Mouse (Mus musculus): ENCODE results near the gene Cmtm7. TPM values are rescaled to one million over a fixed set of nuclear protein-coding genes. Genes with fewer than 3 reads are reported as not detected.
A peak's percentile ranks its signal among the peaks of the same experiment; 100 is the strongest.

Cmtm7 gene
- polyA plus RNA-seq, 1 experiment from 2014 or later: 5.4 TPM

DNA sequence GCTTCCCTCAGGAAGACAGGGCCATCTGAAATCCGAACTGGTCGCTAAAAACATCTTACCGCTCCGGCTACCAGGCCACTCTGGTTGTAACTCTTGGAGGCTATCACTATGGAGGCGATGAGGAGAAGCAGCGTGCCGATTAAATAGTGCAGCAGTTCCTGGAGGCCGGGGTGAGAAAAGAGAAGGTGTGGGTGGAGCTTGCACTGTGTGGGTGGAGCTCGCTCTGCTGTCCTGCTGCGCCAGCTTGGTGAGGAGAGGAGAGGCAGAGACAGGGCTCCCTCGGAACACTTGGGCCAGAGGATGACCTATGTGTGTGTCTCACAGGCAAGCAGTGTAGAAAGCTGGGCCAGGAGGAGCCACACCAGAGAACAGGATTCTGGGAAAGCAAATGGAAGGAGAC lies 19.8 kb downstream of the Cmtm7 start:
- H3K4me2 ChIP-seq (ENCODE audit: low read depth, low read length): no peak overlapping the region
- no peak overlapping the region for H3K9ac ChIP-seq (replicated peaks; ENCODE audit: low read depth, low read length)
- no peaks in the 10 kb centered on the region for H3K27me3 ChIP-seq (ENCODE audit: control insufficient read depth, insufficient read depth, low read length)
- no peak overlapping the region for H3K4me3 ChIP-seq (ENCODE audit: low read depth, low read length)
- no peaks in the 10 kb centered on the region for H3K9me3 ChIP-seq (ENCODE audit: control insufficient read depth, low read length)
- H3K27ac ChIP-seq (ENCODE audit: low read depth, low read length): no peak overlapping the region
- ATAC-seq (ENCODE audit: low read depth): no peak
- H3K36me3 ChIP-seq (ENCODE audit: control insufficient read depth, insufficient read depth, low read length): no peaks in the 10 kb centered on the region
- 78% methylated on average over 11 of the region's 11 CpGs for WGBS
- H3K4me1 ChIP-seq (ENCODE audit: control insufficient read depth, insufficient read depth, low read length): 0 out of 2 replicates have a peak, but pooled peaks cover 2% of the 10 kb centered on the region

DNA sequence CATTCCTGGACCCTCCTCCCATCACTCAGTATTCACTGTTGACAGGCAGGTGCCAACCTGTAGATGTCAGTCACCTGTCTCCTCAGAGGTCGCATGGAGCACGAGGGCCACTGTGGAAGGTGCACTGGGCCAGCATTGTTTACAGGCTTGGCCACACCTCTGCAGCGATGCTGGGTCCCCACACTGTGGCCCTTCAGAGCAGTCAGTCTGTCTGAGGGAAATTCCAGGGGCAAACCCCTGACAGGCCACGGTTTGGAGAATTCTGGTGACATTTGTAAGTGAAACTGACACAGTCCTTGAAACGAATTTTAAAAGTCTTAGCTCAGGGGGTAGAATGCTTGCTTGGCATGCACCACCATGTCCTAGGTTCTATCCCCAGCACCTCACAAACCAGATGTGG lies 21.3 kb downstream of the Cmtm7 start:
- 87% methylated on average over 5 of the region's 5 CpGs for WGBS

DNA sequence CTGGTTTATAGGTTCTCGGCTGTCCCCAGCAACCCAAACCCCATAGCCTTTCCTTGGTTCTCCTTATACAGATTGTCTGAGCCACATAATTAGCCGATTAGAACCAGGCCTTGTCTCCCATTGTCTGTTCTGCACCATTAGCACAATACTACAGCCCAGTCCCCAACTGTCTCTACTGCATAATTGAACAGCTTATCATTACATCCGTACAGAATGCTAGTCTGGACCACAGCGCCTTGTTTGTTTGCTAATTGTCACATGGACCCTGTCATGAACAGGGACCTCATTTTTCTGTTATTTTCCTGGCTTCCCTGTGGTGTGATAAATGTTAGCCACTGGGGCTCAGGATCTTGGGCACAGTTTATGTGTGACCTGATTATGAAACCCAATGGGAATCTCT lies 21.8 kb downstream of the Cmtm7 start:
- H3K4me2 ChIP-seq (ENCODE audit: low read depth, low read length): no peak overlapping the region
- no peak overlapping the region for H3K27ac ChIP-seq (ENCODE audit: low read depth, low read length)
- no peak overlapping the region for H3K9ac ChIP-seq (replicated peaks; ENCODE audit: low read depth, low read length)
- H3K4me3 ChIP-seq (ENCODE audit: low read depth, low read length): no peak overlapping the region
- no peaks in the 10 kb centered on the region for H3K27me3 ChIP-seq (ENCODE audit: control insufficient read depth, insufficient read depth, low read length)
- 44% methylated on average over 4 of the region's 4 CpGs for WGBS
- ATAC-seq (ENCODE audit: low read depth): no peak
- no peaks in the 10 kb centered on the region for H3K9me3 ChIP-seq (ENCODE audit: control insufficient read depth, low read length)
- H3K4me1 ChIP-seq (ENCODE audit: control insufficient read depth, insufficient read depth, low read length): no peaks in the 10 kb centered on the region
- H3K36me3 ChIP-seq (ENCODE audit: control insufficient read depth, insufficient read depth, low read length): no peaks in the 10 kb centered on the region

More for the DNA sequence above, 21.3 kb downstream of the Cmtm7 start:
- Histone ChIP-seq H3K4me3 (ENCODE audit: low read depth, low read length) (no peak overlapping the region), H3K9me3 (ENCODE audit: control insufficient read depth, low read length) (no peaks in the 10 kb centered on the region), H3K9ac (replicated peaks; ENCODE audit: low read depth, low read length) (no peak overlapping the region), H3K4me2 (ENCODE audit: low read depth, low read length) (no peak overlapping the region), H3K27ac (ENCODE audit: low read depth, low read length) (no peak overlapping the region), H3K36me3 (ENCODE audit: control insufficient read depth, insufficient read depth, low read length) (no peaks in the 10 kb centered on the region), H3K27me3 (ENCODE audit: control insufficient read depth, insufficient read depth, low read length) (no peaks in the 10 kb centered on the region), H3K4me1 (ENCODE audit: control insufficient read depth, insufficient read depth, low read length) (no peaks in the 10 kb centered on the region)
- ATAC-seq (ENCODE audit: low read depth): no peak

DNA sequence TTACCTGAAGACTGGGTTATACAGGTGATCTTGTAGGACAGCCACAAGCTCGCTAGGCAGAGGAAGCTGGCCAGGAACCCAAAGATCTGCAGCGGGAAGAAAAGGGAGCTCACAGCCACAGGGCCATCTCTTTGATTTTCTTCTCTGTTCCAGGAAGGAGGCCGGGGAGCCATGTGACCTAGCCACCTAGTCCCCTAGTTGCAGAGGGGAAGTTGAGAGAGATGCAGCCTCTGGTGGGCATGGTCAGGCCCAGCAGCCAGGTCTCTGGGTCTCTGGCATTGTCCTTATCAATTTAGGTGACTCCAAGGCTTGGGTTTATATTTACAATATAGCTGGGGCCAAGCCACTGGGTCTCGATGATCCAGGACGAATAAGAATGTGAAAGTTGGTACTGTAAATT lies 22.9 kb downstream of the Cmtm7 start:
- Histone ChIP-seq H3K9me3 (ENCODE audit: control insufficient read depth, low read length) (no peaks in the 10 kb centered on the region), H3K36me3 (ENCODE audit: control insufficient read depth, insufficient read depth, low read length) (no peaks in the 10 kb centered on the region), H3K4me1 (ENCODE audit: control insufficient read depth, insufficient read depth, low read length) (no peaks in the 10 kb centered on the region), H3K27ac (ENCODE audit: low read depth, low read length) (no peak overlapping the region), H3K27me3 (ENCODE audit: control insufficient read depth, insufficient read depth, low read length) (no peaks in the 10 kb centered on the region), H3K9ac (replicated peaks; ENCODE audit: low read depth, low read length) (no peak overlapping the region), H3K4me3 (ENCODE audit: low read depth, low read length) (no peak overlapping the region), H3K4me2 (ENCODE audit: low read depth, low read length) (no peak overlapping the region)
- ATAC-seq (ENCODE audit: low read depth): no peak
- 94% methylated on average over 5 of the region's 5 CpGs for WGBS

DNA sequence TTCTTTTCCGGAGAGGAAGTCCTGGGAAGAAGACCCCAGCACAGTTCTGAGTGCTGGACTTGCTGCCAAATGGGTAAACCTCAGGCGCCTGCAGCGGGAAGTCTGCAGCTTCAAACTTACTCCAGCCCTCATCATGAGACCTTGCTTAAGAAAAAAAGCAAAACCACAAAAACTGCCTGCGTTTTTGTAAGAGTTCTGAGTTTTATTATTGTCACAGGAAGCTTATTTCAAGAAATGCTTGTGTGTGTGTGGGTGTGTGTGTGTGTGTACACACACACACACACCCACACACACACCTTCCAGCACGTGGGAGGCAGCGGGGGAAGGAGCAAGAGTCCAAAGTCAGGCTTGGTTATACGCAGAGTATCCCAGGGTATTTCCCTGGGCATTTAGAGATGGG lies 23.4 kb downstream of the Cmtm7 start:
- Histone ChIP-seq H3K9me3 (ENCODE audit: control insufficient read depth, low read length) (no peaks in the 10 kb centered on the region), H3K27ac (ENCODE audit: low read depth, low read length) (no peak overlapping the region), H3K36me3 (ENCODE audit: control insufficient read depth, insufficient read depth, low read length) (no peaks in the 10 kb centered on the region), H3K4me2 (ENCODE audit: low read depth, low read length) (no peak overlapping the region), H3K9ac (replicated peaks; ENCODE audit: low read depth, low read length) (no peak overlapping the region), H3K4me3 (ENCODE audit: low read depth, low read length) (no peak overlapping the region), H3K4me1 (ENCODE audit: control insufficient read depth, insufficient read depth, low read length) (no peaks in the 10 kb centered on the region), H3K27me3 (ENCODE audit: control insufficient read depth, insufficient read depth, low read length) (no peaks in the 10 kb centered on the region)
- 86% methylated on average over 7 of the region's 7 CpGs for WGBS
- no peak for ATAC-seq (ENCODE audit: low read depth)

DNA sequence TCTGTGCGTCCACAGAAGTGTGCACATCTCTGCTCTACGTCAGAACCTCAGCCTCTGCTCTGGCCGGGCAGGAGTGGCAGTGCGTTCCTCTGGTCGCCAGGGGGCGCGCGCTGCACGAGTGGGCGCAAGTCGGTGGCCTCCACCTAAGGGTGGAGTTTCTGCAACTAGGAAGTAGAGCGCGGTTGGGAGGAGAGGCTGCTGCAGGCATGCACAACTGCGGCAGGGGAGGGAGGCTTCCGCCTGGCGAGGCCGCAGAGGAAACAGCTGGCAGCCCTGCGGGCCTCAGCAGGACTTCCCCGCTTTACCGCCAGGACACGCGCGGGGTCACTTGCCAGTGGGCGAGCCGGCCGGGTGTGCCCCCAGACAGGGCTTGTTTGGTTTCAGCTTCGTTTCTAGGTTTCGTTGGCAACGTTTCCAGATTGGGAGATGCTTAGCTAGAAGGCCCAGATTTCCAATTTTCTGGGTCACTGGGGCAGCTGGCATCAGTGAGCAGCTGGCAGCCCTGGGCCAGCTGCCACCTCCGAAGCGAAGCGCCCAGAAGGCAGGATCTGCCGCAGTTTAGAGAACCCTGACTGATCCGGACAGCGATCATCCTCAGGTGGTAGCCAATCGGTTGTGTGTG lies 28.7 kb downstream of the Cmtm7 start:
- peak; percentile 93 for ATAC-seq (ENCODE audit: low read depth)

DNA sequence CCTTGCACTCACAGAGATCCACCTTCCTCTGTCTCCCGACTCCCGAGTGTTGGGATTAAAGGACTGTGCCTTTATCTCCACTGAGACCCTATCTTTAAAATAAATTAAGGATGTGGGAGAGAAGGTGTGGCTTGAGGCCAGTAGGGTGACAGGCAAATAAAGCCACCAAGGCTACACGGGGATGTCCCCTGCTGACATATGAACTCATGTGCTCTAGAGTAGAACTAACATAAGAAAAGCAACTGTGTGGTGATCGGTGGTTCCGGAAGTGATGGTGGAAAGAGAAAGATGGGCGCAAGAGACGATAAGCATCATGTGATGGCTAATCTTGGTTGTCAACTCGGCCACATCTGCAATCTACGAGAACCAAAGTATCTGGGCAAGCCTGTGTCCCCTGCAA lies 29.3 kb downstream of the Cmtm7 start:
- H3K27me3 ChIP-seq (ENCODE audit: control insufficient read depth, insufficient read depth, low read length): no peaks in the 10 kb centered on the region
- H3K27ac ChIP-seq (ENCODE audit: low read depth, low read length): peak overlapping the region; percentile 57; the same call in 1 of the 2 replicates
- H3K4me1 ChIP-seq (ENCODE audit: control insufficient read depth, insufficient read depth, low read length): peaks cover 3% of the 10 kb centered on the region; the same call in 1 of the 2 replicates
- no peak for ATAC-seq (ENCODE audit: low read depth)
- 78% methylated on average over 9 of the region's 9 CpGs for WGBS
- H3K9me3 ChIP-seq (ENCODE audit: control insufficient read depth, low read length): no peaks in the 10 kb centered on the region
- H3K4me3 ChIP-seq (ENCODE audit: low read depth, low read length): no peak overlapping the region
- H3K4me2 ChIP-seq (ENCODE audit: low read depth, low read length): peak overlapping the region; percentile 59
- H3K36me3 ChIP-seq (ENCODE audit: control insufficient read depth, insufficient read depth, low read length): no peaks in the 10 kb centered on the region; the same call in 1 of the 2 replicates
- no peak overlapping the region for H3K9ac ChIP-seq (replicated peaks; ENCODE audit: low read depth, low read length)

More for the DNA sequence above, 28.7 kb downstream of the Cmtm7 start:
- Histone ChIP-seq H3K4me1 (ENCODE audit: control insufficient read depth, insufficient read depth, low read length) (peaks cover 3% of the 10 kb centered on the region; the same call in 1 of the 2 replicates), H3K36me3 (ENCODE audit: control insufficient read depth, insufficient read depth, low read length) (no peaks in the 10 kb centered on the region; the same call in 1 of the 2 replicates), H3K4me2 (ENCODE audit: low read depth, low read length) (peak overlapping the region; percentile 59), H3K27ac (ENCODE audit: low read depth, low read length) (peak overlapping the region; percentile 57; the same call in 1 of the 2 replicates), H3K4me3 (ENCODE audit: low read depth, low read length) (peak overlapping the region; percentile 35), H3K9ac (replicated peaks; ENCODE audit: low read depth, low read length) (peak overlapping the region; percentile 50), H3K27me3 (ENCODE audit: control insufficient read depth, insufficient read depth, low read length) (no peaks in the 10 kb centered on the region), H3K9me3 (ENCODE audit: control insufficient read depth, low read length) (no peaks in the 10 kb centered on the region)
- WGBS: 4% methylated on average over 35 of the region's 36 CpGs

DNA sequence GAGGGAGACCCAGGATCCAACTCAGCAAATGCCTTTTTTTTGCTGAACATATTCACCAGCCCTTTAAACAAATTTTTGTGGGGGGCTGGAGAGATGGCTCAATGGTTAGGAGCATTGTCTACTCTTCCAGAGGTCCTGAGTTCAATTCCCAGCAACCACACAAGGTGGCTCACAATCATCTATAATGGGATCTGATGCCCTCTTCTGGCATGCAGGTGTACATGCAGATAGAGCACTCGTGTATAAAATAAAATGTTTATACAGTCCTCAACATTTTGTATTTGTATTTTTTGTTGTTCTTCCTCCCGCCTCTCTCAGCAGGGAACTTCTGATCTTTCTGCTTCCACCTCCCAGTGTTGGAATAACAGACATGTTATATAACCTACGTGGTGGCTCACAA lies 30.1 kb downstream of the Cmtm7 start:
- 76% methylated on average over 3 of the region's 3 CpGs for WGBS
- H3K36me3 ChIP-seq (ENCODE audit: control insufficient read depth, insufficient read depth, low read length): no peaks in the 10 kb centered on the region; the same call in 1 of the 2 replicates
- H3K27me3 ChIP-seq (ENCODE audit: control insufficient read depth, insufficient read depth, low read length): no peaks in the 10 kb centered on the region
- no peaks in the 10 kb centered on the region for H3K9me3 ChIP-seq (ENCODE audit: control insufficient read depth, low read length)
- H3K4me2 ChIP-seq (ENCODE audit: low read depth, low read length): no peak overlapping the region
- H3K9ac ChIP-seq (replicated peaks; ENCODE audit: low read depth, low read length): no peak overlapping the region
- no peak overlapping the region for H3K27ac ChIP-seq (ENCODE audit: low read depth, low read length)
- H3K4me1 ChIP-seq (ENCODE audit: control insufficient read depth, insufficient read depth, low read length): peaks cover 3% of the 10 kb centered on the region; the same call in 1 of the 2 replicates
- ATAC-seq (ENCODE audit: low read depth): no peak
- no peak overlapping the region for H3K4me3 ChIP-seq (ENCODE audit: low read depth, low read length)

DNA sequence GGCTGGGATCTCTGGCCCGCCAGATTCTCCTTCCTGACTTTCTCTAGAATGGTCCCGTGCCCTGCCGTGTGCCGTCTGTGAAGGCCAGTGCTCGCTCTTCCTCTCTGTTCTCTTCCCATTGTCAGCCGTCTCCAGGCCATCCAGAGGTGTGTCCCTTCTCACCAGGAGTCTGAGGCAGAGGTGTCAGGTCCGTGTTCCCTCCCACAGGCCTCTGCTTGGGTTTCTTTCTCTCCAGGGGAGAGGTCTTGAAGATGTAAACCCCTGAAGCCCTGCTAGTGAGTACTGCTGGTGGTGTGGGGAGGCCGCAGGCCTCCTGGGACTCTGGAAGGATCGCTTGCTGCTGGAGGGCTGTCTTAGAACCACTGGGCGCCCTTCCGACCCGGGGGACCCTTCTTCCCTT lies 34.2 kb downstream of the Cmtm7 start:
- Histone ChIP-seq H3K27me3 (ENCODE audit: control insufficient read depth, insufficient read depth, low read length) (no peaks in the 10 kb centered on the region), H3K36me3 (ENCODE audit: control insufficient read depth, insufficient read depth, low read length) (no peaks in the 10 kb centered on the region; the same call in 1 of the 2 replicates), H3K9me3 (ENCODE audit: control insufficient read depth, low read length) (no peaks in the 10 kb centered on the region), H3K4me2 (ENCODE audit: low read depth, low read length) (no peak overlapping the region), H3K4me3 (ENCODE audit: low read depth, low read length) (no peak overlapping the region), H3K4me1 (ENCODE audit: control insufficient read depth, insufficient read depth, low read length) (peaks cover 3% of the 10 kb centered on the region; the same call in 1 of the 2 replicates), H3K27ac (ENCODE audit: low read depth, low read length) (no peak overlapping the region), H3K9ac (replicated peaks; ENCODE audit: low read depth, low read length) (no peak overlapping the region)
- ATAC-seq (ENCODE audit: low read depth): no peak
- WGBS: 86% methylated on average over 12 of the region's 12 CpGs
